Mouse (Mus musculus) frontal cortex, adult 2 months (tissue): ENCODE results near the gene Plpp3. TPM values are rescaled to one million over a fixed set of nuclear protein-coding genes. Genes with fewer than 3 reads are reported as not detected.

Experiments used
- DNase-seq, 2 experiments: peaks; one replicate each; pipeline ENCODE4 v3.0.0; 2022; ENCODE audit warnings: low spot score in 1 of 2; ENCODE audit errors: extremely low spot score in 1 of 2
- polyA plus RNA-seq: library from polyadenylated mRNA; depleted of rRNA; stranded (reverse); fragments of >200 nt; gene quantifications from 2 replicates; pipeline ENCODE4 v1.2.3, GENCODE M21; 2012; rRNA removed

Plpp3 gene
- polyA plus RNA-seq = 200 and 237 TPM in 2 replicates

DNA sequence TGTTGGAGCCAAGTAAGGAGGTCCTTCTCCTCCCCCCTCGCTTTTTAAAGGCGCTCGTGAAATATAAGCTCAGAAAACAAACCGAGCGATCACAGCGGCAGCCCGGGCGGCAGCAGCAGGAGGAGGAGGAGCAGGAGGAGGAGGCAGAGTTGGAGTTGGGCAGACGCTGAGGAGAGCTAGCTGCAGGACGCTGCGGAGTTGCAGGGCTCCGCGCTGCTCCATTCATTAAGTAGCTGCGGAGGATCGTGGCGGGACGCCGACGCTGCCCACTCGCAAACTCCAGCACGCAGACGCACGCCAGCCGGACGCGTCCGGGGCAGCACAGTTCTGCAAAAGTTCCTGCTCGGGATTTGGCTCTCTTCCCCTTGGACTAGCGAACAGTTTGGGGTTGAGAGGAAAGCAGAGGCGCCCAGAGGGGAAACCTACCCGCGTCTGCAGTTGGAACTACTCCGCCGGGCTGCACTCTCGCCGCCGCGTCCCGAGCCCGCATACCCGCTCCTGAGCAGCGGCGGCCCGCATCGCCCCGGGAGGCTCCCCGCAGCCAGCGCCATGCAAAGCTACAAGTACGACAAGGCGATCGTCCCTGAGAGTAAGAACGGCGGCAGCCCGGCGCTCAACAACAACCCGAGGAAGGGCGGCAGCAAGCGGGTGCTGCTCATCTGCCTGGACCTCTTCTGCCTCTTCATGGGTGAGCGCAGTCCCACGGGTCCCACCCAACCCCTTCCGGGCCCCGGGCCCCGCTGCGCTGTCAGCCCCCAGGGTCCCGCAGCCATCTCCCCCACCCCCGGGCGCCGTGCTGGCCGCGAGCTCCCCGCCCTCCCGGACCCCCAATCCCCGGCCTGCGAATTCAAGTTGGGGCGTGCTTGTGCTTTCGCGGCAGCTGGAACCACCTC lies at the start of gene Plpp3:
Gene Plpp3 (plus strand): TSS at position 72 of the 893 bp plus-strand sequence.
- peak; percentile 66 to 78 for DNase-seq

DNA sequence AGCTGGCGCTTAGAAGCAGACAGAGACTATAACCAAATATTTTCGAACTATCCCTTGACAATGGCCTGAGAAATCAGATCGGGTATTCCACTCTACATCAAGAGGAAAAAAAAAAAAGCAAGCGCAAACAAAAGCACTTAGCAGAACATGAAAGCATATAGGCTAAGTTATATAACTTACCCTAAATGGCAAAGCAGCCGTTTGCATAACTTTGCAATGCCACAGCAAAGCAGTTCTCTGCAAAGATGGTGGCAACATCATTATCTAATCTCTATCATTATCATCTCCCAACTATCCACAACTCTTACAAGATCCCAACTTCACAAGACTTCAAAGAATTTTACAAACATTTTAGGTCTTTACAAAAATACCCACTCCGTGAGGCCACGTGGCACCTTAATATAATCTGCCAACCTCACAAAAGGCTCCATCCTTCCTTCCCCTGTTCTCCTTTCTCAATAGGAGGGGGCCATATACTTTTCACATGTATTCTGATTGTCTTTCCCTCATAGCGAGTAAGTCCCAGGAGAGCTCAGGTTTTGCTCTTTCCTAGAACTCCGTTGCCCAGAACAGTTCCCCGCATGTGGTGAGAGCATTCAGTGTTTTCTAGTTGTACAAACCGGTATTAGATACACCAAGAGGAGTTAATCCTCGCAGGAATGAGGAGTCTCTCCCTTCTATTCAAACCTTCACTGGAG lies 49.1 kb upstream of the Plpp3 start:
- DNase-seq = peak in 1 of 2 experiments; percentile 31

DNA sequence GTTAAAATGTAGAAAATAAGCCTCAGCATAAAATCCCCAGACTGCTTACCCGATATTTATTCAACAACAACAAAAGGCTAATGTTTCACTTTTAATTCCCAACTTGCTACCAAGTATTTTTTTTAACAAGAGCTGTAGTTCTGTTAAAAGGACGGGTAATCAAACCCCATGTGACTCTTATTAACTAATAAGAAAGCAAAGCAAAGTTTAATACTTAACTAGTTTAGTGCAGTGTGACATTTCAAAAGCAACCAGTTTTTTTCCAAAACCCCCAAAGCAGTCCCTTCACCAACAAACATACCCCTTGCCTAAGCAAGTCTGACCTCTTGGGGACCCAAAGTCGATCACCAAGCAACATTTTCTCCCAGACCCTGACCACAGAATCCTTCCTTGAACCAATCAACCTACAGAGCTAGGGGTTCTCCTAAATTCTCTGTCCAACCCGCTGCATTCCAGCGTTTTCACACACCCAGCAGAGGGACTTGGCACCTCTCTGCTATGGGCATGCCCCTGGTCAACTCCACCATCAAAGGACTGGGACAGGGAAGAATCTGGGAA lies 48.4 kb upstream of the Plpp3 start:
- peak in 1 of 2 experiments; percentile 22 for DNase-seq

DNA sequence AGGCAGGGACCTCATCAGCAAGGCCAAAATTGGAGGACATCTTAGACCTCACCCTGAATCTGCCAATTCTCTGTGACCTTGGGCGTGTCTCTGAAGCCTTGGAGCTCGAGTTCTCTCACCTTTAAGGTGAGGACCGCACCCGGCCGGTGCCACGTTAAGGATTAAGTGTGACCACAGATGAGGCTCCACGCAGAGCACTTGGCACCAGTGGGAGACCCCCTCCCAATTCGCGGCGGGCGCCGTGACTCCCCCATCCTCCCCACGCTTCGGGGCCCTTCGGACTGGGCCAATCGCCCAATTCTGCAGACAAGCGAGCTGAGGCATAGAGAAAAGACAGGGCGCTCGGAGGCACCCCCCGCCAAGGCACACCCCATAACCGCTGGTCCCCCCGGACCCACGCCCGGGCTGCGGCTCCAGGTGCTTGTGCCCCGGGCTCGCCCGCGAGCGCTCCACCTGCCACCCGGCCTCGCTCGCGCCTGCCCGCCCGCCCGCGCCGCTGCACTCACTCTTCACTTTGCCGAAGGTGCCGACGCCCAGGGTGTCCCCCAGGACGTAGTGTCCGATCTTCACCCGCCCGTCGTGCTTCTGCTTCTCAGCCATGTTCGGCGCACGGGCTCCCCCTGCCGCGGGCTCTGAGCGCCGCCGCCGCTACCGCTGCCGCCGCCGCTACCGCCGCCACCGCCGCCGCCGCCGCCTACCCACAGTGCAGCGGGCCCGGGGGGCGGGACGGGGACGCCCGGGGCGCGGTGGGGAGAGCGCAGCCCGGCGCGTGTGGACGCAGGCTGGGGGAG lies 47.8 kb upstream of the Plpp3 start, which contains the start of gene Prkaa2:
Gene Prkaa2 (minus strand): TSS at position 692 of the 791 bp plus-strand sequence.
- DNase-seq = peak in 1 of 2 experiments; percentile 75

DNA sequence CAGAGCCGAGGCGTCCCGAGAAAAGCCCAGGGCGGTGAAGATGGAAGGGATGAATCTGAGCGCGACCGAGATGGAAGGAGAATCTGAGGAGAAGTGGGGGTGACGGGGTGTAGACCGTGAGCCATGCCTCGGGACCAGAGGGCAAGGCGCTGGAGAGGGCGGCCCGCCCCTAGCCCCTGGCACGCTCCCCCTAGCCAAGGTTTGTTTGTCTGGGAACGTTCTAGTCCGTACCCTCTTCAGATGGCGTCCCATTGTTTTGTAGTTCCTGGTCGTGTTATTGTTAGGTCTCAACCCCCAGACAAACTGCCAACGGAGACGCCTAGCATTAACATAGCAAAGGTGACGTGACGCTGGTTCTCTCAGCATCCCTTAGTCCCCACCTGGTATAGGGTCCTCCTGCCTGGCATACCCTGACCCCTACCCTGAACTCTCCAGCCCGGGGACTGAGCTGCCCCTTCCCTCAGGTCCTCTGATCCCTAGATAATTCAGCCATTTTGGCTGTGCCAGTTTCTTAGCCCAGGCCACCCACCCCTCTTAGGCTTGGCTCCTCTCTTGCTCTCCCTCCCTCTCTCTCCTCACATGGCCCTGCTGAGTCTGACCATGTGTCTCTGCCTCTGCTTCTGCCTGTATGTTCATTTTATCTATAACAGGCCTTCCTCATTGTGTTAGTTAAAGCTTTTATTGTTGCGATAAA lies 47.0 kb upstream of the Plpp3 start:
- peak; percentile 56 to 66 for DNase-seq

DNA sequence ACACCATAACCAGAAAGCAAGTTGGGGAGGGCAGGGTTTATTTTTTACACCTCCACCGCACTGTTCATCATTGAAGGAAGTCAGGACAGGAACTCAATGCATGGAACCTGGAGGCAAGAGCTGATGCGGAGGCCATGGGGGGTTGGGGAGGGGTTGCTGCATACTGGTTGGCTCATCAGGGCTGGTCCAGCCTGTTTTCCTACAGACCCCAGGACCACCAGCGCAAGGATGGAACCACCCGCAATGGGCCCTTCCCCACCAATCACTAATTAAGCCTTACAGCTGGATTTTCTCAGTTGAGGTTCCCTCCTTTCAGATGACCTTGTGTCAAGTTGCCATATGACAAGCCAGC lies 46.5 kb upstream of the Plpp3 start:
- DNase-seq = no peak

DNA sequence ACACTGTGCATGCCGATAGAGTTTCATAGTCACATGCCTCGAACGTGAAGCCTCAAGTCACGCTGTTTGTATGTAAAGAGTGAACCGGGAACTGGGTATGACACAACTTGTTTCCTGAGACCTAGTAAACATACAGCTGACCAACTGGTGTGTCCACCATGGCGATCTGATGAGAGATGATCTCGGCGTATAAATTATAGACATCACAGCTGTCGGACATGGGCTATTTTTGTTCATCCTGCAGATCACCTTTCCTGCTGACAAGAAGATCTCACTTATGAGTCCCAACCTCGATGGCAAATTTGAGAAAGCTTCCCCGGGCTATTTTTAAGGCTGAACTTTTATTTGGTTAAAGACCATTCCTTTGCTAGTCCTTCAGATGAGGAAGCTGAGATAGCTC lies 45.4 kb upstream of the Plpp3 start:
- no peak for DNase-seq

DNA sequence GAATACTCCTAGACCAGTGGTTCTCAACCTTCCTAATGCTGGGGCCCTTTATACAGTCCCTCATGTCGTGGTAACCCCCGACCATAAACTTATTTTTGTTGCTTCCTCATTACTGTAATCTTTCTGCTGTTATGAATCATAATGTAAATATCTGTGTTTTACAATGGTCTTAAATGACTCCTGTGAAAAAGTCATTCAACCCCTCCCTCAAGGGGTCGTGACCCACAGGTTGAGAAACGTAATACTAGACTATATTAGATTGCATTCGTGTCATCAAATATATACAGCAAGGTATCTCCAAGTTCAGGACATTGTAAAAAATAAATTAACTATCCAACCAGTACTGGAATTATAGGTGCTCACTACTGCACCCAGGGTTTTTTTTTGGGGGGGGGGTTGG lies 44.1 kb upstream of the Plpp3 start:
- no peak for DNase-seq

DNA sequence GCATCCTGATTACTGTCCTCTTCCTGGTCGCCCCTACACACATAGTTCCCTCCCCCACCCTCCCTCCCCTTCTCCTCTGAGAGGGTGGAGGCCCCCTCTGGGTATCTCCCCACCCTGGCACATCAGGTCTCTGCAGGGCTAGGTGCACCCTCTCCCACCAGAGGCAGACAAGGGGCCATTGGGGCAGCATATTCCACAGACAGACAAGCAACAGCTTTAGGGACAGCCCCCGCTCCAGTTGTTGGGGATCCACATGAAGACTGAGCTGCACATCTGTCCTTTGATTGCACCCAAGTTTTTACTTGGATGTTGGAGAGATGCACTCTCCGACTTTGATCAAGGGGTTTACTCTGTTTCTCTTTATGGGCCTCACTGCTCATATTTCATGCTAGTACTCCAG lies 43.7 kb upstream of the Plpp3 start:
- no peak for DNase-seq

DNA sequence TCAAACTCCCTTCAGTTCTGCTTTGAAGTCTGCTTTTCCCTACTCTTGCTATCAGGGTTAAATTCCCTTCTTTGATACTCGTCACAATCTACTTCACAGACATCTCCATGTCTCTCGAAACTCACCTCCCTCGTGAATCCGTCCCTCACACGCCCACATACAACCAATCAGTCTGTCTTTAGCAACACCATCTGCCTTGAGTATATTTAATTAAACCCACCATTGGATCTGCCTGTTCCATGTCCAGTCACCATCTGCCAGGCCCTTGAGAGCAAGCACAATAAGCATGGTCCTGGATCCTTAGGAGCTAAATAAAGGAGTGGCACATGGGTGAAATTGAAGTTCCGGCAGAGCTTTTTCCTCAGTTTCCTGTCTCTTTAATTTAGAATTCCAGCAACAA lies 36.1 kb upstream of the Plpp3 start:
- peak; percentile 41 to 43 for DNase-seq

DNA sequence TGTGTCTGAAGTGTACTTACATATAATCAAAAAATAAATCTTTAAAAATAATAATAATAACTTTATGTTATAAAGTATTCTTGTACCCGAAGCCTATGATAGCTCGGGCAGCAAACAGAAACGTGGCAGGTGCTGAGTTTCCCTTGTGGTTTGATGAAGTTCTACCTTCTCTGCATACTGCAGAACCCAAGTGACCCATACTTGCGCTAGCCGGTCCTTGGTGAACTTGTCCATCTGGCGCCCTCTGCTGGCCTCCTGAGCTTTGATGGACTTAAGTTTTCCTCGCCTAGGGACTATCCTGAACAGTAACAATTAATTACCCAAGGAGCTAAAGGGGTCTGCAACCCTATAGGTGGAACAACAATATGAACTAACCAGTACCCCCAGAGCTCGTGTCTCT lies 34.7 kb upstream of the Plpp3 start:
- DNase-seq = peak in 1 of 2 experiments; percentile 78

DNA sequence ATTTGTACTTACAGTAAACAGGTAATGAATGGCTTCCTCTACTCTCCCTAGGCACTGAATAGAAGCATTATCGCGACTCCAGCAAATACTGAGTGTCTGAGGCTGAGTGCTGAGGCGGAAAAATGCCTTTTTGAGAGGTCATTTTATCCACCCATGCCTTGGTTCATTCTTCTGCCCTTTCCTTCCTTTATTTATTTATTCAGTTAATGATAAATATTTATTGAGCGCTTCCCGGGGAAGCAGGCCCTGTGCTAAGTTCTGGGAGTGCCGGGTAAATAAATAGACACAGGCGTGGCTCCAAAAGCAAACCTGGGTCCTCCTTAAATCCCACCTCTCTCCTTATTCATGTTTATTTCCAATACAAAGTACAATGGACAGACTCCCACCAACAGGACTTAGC lies 27.9 kb upstream of the Plpp3 start:
- DNase-seq = no peak

DNA sequence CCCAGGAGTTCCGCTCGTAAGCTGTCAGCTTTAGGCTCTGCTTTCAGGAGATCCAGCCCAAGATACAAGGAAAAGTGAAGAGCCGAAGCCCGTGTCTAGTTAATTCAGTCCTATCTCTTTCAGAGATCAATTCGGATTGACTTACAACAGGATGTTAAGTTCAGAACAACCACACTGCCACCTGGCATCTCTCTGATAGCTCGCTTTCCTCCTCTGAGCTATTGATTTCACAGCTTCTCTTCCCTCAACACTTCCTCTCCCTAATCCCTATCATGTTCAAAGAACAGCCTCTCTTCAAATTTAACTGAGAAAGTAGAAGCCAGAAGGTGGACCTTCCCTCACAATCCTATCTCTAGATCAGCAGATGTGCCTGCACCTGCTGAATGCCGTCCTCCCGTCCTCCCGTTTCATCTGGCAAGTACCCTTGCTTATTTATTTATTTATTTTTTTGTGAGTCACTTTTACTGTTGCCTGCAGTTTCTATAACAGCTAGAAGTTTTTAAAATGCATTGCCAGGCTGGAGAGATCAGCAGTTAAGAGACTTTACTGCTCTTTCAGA lies 25.3 kb upstream of the Plpp3 start:
- no peak for DNase-seq

DNA sequence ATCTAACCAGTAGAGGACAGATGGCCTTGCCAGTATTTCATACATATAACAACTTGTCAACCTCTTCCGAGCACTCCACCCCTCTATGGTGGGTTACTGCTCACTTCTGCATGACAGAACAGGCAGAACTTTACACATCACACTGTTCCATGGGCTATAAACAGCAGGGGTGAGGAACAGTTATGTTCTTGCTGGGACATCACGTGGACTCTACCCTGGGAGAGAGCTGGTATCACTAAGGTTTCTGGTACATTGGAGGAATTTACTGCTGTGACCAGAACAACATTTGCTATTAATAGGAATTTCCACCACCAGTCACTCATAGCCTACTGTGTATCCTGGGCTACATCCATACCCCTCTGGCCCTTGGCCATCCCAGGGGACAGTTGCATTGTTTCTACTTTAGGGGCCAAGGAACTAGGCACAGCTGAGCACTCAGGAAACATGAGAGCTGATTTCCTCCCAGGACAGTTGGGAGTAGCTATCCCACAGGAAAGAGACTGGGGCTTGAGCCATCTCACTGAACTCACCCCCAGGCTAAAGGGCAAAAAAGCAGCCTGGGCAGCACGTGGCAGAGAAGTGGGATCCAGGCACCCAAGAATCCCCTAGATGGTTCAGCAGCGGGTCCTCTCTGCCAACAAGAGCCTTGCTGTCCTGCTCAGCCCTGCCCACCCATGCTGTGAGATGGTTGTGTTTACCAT lies 23.6 kb upstream of the Plpp3 start:
- DNase-seq = no peak

DNA sequence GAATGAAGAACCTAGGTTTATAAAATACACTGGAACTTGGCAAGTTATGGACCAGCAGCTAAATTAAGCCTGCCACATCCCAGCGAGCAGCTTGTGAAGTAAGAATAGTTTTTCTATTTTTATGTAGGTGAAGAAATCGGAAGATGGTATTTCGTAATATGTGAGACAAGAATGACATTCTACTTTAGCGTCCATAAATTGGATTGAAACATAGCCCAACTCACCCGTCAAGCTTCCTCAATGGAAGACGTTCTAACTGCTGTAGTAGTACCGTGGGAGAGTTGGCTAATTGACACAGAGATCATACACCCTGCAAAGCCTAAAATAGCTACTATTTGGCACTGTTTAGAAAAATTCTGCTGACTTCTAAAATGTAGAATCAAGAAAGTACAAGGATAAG lies 7.7 kb upstream of the Plpp3 start:
- no peak for DNase-seq

DNA sequence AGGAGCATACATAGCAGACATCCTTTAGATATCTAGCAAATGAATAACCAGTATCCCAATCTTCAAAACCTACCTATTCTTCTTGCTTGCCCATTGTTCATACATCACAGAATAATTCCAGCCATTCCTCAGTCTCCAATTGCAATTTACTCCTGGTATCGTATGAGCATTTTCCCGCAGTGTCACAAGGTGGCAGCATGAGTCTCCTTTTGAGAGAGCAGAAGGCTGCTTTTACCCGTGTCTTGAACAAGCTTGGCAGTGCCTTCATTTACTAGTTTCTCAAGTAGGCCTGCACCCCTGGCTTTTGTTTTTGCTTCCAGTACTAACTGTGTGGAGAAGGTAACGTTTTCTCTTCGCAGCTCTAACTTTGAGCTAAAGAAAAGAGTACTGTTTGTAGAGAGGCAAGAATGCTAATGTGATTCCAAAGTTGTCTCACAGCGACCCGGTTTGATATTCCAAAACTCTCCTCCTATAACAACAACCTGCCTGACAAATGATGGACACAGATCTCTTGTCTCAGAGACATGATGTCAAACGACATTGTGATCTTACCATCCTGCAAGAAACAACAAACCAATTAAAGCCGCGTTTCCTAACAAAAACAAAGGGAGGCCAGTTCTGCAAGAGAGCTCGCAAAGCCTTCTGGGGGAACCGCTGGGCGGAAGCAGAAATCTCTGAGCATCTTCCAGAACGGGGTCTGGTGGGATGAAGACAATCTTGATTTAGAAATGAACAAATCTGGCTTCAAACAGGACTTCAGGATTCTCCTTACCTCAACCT lies 5.0 kb upstream of the Plpp3 start:
- peak; percentile 68 to 92 for DNase-seq

DNA sequence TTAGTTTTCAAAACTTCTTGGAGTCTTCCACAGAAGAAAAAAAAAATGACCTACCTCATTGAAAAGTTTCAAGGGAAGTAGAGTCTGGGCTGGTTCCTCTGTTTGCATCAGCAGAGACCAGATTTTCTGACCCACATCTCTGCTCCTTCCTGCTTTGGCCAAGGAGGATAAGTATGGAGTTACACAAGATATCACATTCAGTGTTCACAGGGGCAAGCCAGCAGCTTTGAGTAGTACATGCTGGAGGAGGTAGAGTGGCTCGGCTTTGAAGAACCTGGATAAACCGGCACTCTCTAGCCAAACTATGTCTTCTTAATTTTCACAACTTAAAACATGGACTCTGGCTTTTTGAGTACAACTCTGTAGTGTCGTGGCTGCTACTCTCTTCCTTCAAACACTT lies 3.9 kb upstream of the Plpp3 start:
- DNase-seq = no peak

DNA sequence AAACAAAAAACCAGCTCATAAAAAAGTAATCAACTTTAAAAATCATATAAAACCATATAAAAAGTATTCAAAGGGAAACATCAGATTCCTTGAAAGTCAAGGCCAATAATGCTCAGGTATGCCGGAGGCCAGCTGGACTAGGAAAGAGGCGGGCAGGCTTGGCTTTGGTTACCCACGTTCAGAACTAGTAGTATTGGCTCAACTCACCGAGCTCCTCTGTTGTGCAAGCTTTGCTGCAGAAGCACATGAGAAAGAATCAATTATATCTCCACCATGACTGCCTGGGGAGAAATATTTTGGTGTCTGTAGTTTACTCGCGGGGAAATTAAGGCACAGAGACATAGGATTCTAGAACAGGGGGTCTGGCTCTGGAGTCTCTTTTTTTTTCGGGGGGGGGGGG lies 866 bp upstream of the Plpp3 start:
- DNase-seq = no peak

DNA sequence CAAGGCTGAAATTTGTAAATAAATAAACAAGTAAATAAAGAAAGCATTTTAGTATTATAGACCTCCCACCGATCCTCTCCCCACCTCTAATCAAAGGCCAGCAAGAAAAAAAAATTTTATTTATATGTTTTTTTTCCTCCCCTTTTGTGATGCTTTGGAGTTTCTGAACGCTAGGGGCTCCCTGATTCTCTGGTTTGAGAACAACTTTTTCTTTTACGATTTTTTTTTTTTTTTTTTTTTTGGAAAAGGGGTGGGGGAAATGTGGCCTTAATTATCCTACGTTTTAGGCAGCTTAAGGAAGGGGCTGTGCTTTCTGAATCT lies 232 bp upstream of the Plpp3 start:
- no peak for DNase-seq
